Mouse (Mus musculus) liver, postnatal 0 days (tissue): ENCODE measurements at regions not wholly inside any gene's neighbourhood (a gene's known extent, or its start where the extent isn't known, plus 50 kb on each side); places are given as distances from the start of the nearest gene placed in this dataset.

Experiments used
- CTCF ChIP-seq: sonication (generic); IDR thresholded peaks from 2 replicates; pipeline ENCODE4 v1.5.1; 2016; ENCODE audit warnings: antibody characterized with exemption, low read depth
- EP300 ChIP-seq: IDR thresholded peaks from 2 replicates; pipeline ENCODE4 v1.6.1; 2016; ENCODE audit warnings: antibody characterized with exemption, low read depth, mild to moderate bottlenecking

DNA sequence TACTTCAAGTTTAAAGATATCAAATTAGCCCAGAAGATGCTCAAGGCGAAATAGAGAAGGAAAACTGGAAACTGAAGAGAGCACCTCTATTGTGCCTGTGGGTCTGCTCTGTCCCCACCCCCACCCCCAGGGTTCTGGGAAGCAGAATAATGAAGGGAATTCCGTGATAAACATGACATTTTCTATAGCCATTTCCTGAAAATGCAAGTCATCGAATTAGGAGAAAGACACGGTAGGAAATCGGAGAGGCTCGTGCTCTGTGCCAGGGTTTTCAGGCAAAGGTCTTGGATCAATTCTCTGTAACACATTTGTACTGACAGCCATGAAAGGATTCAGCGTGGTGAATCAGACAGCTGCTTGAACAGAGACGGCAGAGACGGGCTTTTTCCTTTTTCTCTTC is 152.7 kb downstream of the Phlda1 start:
- no peak for TF ChIP-seq CTCF
- no peak for TF ChIP-seq EP300
